Mouse (Mus musculus) liver, embryonic 16.5 days (tissue): ENCODE results near the gene Iqsec1. TPM values are rescaled to one million over a fixed set of nuclear protein-coding genes. Genes with fewer than 3 reads are reported as not detected.

Experiments
- ATAC-seq: fragments of 200-750 bp; cut with Nextera tagmentation; 2 replicates; pipeline ENCODE4 v1.8.0; 2017; ENCODE audit warnings: low read depth, mild to moderate bottlenecking, moderate number of reproducible peaks, moderate library complexity
- H3K27ac ChIP-seq: fragments of 300-500 bp; sonication (generic); 2 replicates; pipeline ENCODE4 v1.5.1; 2014; ENCODE audit warnings: mild to moderate bottlenecking, low read length
- H3K27me3 ChIP-seq: fragments of 300-500 bp; sonication (generic); 2 replicates; pipeline ENCODE4 v1.6.1; 2014; ENCODE audit warnings: low read depth, low read length, mixed read lengths; ENCODE audit not compliant: control insufficient read depth, insufficient read depth
- H3K36me3 ChIP-seq: fragments of 300-500 bp; sonication (generic); 2 replicates; pipeline ENCODE4 v1.6.1; 2014; ENCODE audit warnings: mild to moderate bottlenecking; ENCODE audit not compliant: control insufficient read depth, insufficient read depth
- H3K4me1 ChIP-seq: fragments of 300-500 bp; sonication (generic); 2 replicates; pipeline ENCODE4 v1.6.1; 2014; ENCODE audit warnings: low read depth, low read length, mixed read lengths; ENCODE audit not compliant: control insufficient read depth
- H3K4me2 ChIP-seq: fragments of 300-500 bp; sonication (generic); 2 replicates; pipeline ENCODE4 v1.6.1; 2014; ENCODE audit warnings: low read depth, low read length, mixed read lengths
- H3K4me3 ChIP-seq: fragments of 300-500 bp; sonication (generic); 2 replicates; pipeline ENCODE4 v1.5.1; 2014; ENCODE audit warnings: low read depth, mild to moderate bottlenecking, low read length
- H3K9ac ChIP-seq: fragments of 300-500 bp; sonication (generic); 2 replicates; pipeline ENCODE4 v1.6.1; 2014; ENCODE audit warnings: low read depth, low read length
- H3K9me3 ChIP-seq: fragments of 300-500 bp; sonication (generic); replicated peaks from 2 replicates; pipeline ENCODE4 v1.6.1; 2016; ENCODE audit warnings: low read length; ENCODE audit not compliant: control insufficient read depth
- WGBS: fragments of 180-500 bp; shearing (Covaris S2); extraction: QIAGEN DNeasy Blood & Tissue Kit; methylation state at CpG from one replicate; pipeline ENCODE4 v1.1.7; 2014; ENCODE audit not compliant: insufficient replicate concordance; 5-methylcytosine and 5-hydroxymethylcytosine counted together
- polyA plus RNA-seq: library from polyadenylated mRNA; unstranded; fragments of >200 nt; fragmentation: Nextera tagmentation; extraction: Ambion mirVana; gene quantifications from 2 replicates; pipeline ENCODE4 v1.2.1, GENCODE M21; 2015

The Iqsec1 gene
- polyA plus RNA-seq, 1 experiment from 2014 or later, result 3.6 TPM

DNA sequence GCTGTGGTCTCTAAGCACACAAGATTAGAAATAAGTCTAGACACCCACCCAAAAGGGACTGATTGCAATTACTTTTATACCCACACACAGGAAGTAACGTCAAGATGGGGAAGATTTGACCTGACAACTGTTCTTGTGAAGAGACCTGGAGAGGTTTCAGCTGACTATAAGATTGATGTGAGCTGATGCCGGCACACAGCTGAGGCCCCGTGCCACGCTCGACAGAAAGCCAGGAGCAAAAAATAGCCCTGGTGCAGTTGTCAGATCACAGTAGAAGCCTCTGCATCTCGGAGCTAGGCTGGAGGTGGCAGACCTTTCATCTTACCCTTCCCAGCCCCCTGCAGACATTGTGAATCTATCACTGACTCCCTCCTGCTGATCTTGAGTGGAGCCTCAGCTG lies 289.6 kb downstream of the Iqsec1 start:
- Histone ChIP-seq H3K4me1 (peaks cover 38% of the 10 kb centered on the region), H3K4me3 (no peak overlapping the region), H3K9me3 (no peaks in the 10 kb centered on the region), H3K4me2 (no peak overlapping the region), H3K27me3 (no peaks in the 10 kb centered on the region), H3K9ac (no peak overlapping the region), H3K36me3 (no peaks in the 10 kb centered on the region), H3K27ac (no peak overlapping the region)
- ATAC-seq, result no peak
- WGBS, result 74% methylated on average over 6 of the region's 6 CpGs

DNA sequence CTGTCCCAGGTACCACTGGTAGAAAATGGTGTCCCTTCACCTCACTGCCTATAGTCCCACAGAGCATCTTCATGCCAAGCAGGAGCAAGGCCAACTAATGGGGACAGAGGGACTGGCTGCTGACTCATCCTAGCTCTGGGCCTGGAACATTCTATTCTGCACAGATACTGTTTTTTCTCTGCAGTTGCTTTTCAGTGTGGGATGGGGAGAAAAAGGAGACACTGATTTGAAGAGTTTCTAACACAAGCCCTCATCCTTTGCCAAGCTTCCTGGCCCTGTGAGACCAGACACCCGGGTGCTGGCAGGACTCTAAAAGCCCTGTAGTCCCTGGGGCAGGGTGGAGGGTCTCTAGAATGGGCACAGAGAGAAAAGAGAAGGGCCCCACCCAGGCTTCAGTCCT lies 292.7 kb downstream of the Iqsec1 start:
- no peak for ATAC-seq
- Histone ChIP-seq H3K4me2 (no peak overlapping the region), H3K9me3 (no peaks in the 10 kb centered on the region), H3K9ac (no peak overlapping the region), H3K4me1 (peaks cover 8% of the 10 kb centered on the region), H3K4me3 (no peak overlapping the region), H3K27ac (no peak overlapping the region), H3K27me3 (no peaks in the 10 kb centered on the region), H3K36me3 (peaks cover 6% of the 10 kb centered on the region; the same call in 1 of the 2 replicates)
- WGBS, result 40% methylated on average over 1 of the region's 1 CpGs

DNA sequence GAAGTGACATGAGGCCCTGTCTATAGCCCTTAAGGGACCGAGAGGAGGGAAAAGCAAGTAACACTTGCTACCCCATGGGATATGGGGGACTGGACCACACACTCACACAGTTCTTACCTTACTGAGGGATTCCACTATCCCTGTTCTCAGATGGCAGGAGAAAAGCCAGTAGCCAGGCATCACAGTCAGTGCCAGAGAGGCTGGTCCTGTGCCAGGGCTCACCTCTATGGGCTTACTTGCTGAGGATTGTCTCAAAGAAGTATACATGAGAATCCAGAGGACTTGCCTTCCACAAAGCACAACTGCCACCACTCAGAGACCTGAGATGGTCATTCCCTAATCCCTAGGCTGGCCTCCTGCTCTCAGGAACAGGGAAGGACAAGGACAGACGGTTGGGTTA lies 296.1 kb downstream of the Iqsec1 start:
- Histone ChIP-seq H3K27me3 (no peaks in the 10 kb centered on the region), H3K27ac (no peak overlapping the region), H3K9ac (no peak overlapping the region), H3K9me3 (no peaks in the 10 kb centered on the region), H3K4me3 (no peak overlapping the region), H3K4me1 (no peaks in the 10 kb centered on the region), H3K4me2 (no peak overlapping the region), H3K36me3 (peaks cover 23% of the 10 kb centered on the region)
- WGBS, result 72% methylated on average over 2 of the region's 2 CpGs
- ATAC-seq, result no peak

DNA sequence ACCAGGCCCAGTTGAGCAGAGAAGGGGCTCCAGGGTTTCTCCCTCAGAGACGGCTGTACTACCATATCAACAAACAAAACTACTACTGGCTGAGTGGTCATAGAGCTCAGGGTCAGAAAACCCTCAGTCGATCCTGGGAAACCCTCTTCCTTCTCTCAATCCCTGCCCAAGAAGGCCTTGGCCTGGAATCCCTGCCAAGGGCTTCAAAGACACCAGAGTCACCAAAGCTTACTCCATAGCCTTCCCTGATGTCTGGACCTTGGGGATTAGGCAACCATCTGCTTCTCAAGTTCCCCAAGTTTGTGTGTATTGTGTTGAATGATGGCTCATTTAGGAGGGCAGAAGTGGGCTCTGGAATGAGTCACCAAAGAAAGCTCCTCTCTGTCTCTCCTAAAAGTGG lies 296.6 kb downstream of the Iqsec1 start:
- 68% methylated on average over 2 of the region's 2 CpGs for WGBS
- Histone ChIP-seq H3K27me3 (no peaks in the 10 kb centered on the region), H3K36me3 (peaks cover 23% of the 10 kb centered on the region), H3K4me2 (no peak overlapping the region), H3K9ac (no peak overlapping the region), H3K4me3 (no peak overlapping the region), H3K27ac (no peak overlapping the region), H3K9me3 (no peaks in the 10 kb centered on the region), H3K4me1 (no peaks in the 10 kb centered on the region)
- ATAC-seq, result no peak

DNA sequence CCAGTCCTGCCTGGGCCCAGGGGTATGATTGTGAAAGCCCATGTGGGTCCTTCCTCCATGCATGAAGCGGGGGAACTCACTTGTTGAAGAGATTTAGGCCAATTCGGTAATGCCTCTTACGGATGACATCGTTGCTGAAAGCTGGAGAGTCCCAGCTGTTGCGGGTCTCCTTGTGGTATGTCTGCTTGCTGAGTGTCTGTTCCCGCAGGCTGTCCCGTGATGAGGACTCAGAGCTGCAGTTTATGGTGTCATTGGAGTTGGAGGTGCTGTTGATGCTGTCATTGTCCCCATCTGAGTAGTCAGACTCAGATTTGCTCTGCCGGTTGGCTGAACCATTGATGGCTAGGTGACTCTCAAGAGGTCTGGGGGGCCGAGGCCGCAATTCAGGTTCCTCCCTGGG lies 299.0 kb downstream of the Iqsec1 start:
- no peak for ATAC-seq
- Histone ChIP-seq H3K4me3 (no peak overlapping the region), H3K4me2 (no peak overlapping the region), H3K27ac (no peak overlapping the region), H3K9me3 (no peaks in the 10 kb centered on the region), H3K4me1 (no peaks in the 10 kb centered on the region), H3K9ac (no peak overlapping the region), H3K27me3 (no peaks in the 10 kb centered on the region), H3K36me3 (peaks cover 23% of the 10 kb centered on the region)
- WGBS, result 88% methylated on average over 10 of the region's 10 CpGs

DNA sequence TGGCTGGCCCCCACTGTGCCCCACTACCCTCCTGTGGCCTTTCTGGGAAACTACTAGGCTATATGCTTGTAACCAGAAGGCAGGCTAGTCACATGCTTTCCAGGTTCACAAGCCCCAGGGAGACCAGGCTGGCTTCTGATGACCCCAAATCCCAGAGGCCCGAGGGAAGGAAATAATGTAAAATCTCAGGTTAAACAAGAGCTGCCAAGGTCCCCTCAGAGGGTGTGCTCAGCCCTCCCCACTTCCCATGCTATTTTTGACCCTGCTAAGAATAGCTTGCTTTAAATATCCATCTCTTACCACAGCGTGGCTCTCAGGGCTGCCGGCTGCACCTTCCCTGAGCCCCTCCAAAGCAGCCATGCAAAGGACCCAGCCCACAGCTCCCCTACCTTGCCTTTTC lies 299.7 kb downstream of the Iqsec1 start:
- Histone ChIP-seq H3K4me2 (no peak overlapping the region), H3K4me1 (peaks cover 3% of the 10 kb centered on the region; the same call in 1 of the 2 replicates), H3K36me3 (peaks cover 23% of the 10 kb centered on the region), H3K9me3 (no peaks in the 10 kb centered on the region), H3K27me3 (no peaks in the 10 kb centered on the region), H3K9ac (no peak overlapping the region), H3K27ac (no peak overlapping the region), H3K4me3 (no peak overlapping the region)
- WGBS, result 51% methylated on average over 3 of the region's 3 CpGs
- ATAC-seq, result no peak

DNA sequence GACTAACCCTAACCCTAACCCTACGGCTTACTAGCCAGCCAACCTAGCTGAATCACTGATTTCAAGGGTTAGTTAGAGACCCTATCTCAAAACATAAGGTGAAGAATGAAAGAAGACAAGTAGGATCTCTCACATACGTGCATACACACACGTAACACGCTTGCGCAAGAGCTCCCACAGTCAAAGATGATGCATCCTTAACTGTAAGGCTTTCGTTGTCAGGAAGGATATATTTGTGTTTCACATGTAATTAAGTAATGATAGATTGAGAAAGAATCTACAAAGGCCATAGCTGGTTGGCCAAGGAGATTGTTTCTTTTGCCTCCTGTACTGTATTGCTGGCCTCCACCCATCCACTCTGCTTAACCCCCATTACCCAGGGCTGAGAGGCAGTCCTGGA lies 300.5 kb downstream of the Iqsec1 start:
- Histone ChIP-seq H3K4me3 (no peak overlapping the region), H3K27me3 (no peaks in the 10 kb centered on the region), H3K4me1 (peaks cover 3% of the 10 kb centered on the region; the same call in 1 of the 2 replicates), H3K36me3 (peaks cover 19% of the 10 kb centered on the region), H3K4me2 (no peak overlapping the region), H3K9ac (no peak overlapping the region), H3K27ac (no peak overlapping the region), H3K9me3 (no peaks in the 10 kb centered on the region)
- no peak for ATAC-seq
- 84% methylated on average over 6 of the region's 6 CpGs for WGBS

DNA sequence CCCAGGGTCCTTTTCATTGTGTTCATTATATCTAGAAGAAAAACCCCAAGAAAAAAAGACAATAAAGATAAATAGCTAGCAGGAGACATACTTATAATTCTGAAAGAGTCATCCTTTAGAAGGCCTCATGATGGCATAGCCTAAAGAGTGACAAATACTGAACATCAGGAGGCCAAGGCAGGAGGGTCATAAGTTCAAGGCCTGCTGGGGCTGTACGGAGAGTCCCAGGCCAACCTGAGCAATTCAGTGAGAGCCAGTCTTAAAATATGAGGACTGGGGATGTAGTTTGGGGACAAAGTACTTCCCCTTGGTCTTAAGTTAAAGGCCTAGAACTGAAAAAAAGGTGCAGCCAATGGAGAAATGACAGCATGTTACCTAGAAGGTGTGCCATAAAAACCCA lies 301.7 kb downstream of the Iqsec1 start:
- Histone ChIP-seq H3K27ac (no peak overlapping the region), H3K36me3 (peaks cover 19% of the 10 kb centered on the region), H3K27me3 (no peaks in the 10 kb centered on the region), H3K9ac (no peak overlapping the region), H3K4me1 (peaks cover 3% of the 10 kb centered on the region; the same call in 1 of the 2 replicates), H3K4me2 (no peak overlapping the region), H3K9me3 (no peaks in the 10 kb centered on the region), H3K4me3 (no peak overlapping the region)
- 84% methylated on average over 1 of the region's 1 CpGs for WGBS
- no peak for ATAC-seq

DNA sequence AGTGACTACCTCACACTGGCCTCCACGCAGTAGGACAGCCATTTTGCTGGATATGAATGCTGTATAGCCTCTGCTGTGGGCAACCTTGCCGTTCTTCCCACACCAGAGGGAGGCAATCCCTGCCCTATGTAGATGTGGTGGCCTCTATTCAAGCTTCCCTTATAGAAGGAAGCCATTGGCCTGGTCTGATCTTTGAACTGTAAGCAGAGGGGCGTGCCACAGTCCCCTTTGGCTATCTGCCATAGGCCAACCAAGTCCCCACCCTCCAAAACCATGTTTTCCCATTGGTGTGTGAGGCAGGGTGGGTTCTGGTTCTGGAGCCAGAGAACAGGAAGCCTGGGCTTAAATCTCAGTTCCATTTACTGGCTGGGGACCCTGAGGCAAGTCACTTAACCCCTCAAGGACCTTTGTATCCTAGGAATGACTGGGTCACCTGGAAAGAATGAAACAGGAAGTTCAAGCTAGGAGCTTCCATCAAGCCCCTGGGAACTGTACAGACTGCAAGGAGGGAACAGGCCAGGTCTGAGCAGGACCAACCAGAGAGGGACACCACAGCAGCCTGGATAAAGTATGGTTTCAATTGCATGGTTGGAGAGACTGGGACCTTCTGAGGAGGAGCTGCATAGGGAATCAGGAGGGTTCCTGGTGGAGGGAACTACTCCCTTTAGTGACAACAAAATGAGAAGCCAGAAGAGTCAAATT lies 304.5 kb downstream of the Iqsec1 start:
- no peak overlapping the region for H3K4me3 ChIP-seq
- H3K27ac ChIP-seq, result 0 out of 2 replicates have a peak overlapping the region, but pooled peaks have one; percentile 6
- peaks cover 3% of the 10 kb centered on the region for H3K4me1 ChIP-seq
- no peak overlapping the region for H3K9ac ChIP-seq
- H3K4me2 ChIP-seq, result no peak overlapping the region
- no peaks in the 10 kb centered on the region for H3K27me3 ChIP-seq
- no peaks in the 10 kb centered on the region for H3K9me3 ChIP-seq
- peak; percentile 76 for ATAC-seq
- 65% methylated on average over 3 of the region's 3 CpGs for WGBS
- peaks cover 9% of the 10 kb centered on the region; the same call in 1 of the 2 replicates for H3K36me3 ChIP-seq
